Mouse (Mus musculus) stomach, embryonic 16.5 days (tissue): ENCODE measurements around the gene Irak4. TPM values are rescaled to one million over a fixed set of nuclear protein-coding genes. Genes with fewer than 3 reads are reported as not detected.
A peak's percentile ranks its signal among the peaks of the same experiment; 100 is the strongest.

ENCODE experiments used
- ATAC-seq: fragments of 200-750 bp; cut with Nextera tagmentation; 2 replicates; pipeline ENCODE4 v1.8.0; 2017; ENCODE audit warnings: moderate number of reproducible peaks, moderate TSS enrichment; ENCODE audit not compliant: insufficient read depth, low FRiP score
- H3K27ac ChIP-seq: fragments of 300-500 bp; sonication (generic); 2 replicates; pipeline ENCODE4 v1.5.1; 2014; ENCODE audit warnings: low read length
- H3K27me3 ChIP-seq: fragments of 300-500 bp; sonication (generic); 2 replicates; pipeline ENCODE4 v1.6.1; 2014; ENCODE audit warnings: low read length, control low read depth, mixed read lengths; ENCODE audit not compliant: control insufficient read depth, insufficient read depth
- H3K36me3 ChIP-seq: fragments of 300-500 bp; sonication (generic); 2 replicates; pipeline ENCODE4 v1.6.1; 2014; ENCODE audit warnings: low read length; ENCODE audit not compliant: control insufficient read depth, insufficient read depth
- H3K4me1 ChIP-seq: fragments of 300-500 bp; sonication (generic); 2 replicates; pipeline ENCODE4 v1.6.1; 2014; ENCODE audit warnings: low read length, control low read depth, mixed read lengths; ENCODE audit not compliant: control insufficient read depth, insufficient read depth
- H3K4me2 ChIP-seq: fragments of 300-500 bp; sonication (generic); 2 replicates; pipeline ENCODE4 v1.6.1; 2014; ENCODE audit warnings: low read depth, low read length, mixed read lengths
- H3K4me3 ChIP-seq: fragments of 300-500 bp; sonication (generic); replicated peaks from 2 replicates; pipeline ENCODE4 v1.5.1; 2014; ENCODE audit warnings: mild to moderate bottlenecking, low read length
- H3K9ac ChIP-seq: fragments of 300-500 bp; sonication (generic); 2 replicates; pipeline ENCODE4 v1.6.1; 2014; ENCODE audit warnings: low read length
- H3K9me3 ChIP-seq: fragments of 300-500 bp; sonication (generic); replicated peaks from 2 replicates; pipeline ENCODE4 v1.6.1; 2016; ENCODE audit warnings: low read length, control low read depth; ENCODE audit not compliant: control insufficient read depth
- WGBS: fragments of 180-500 bp; shearing (Covaris S2); extraction: QIAGEN DNeasy Blood & Tissue Kit; methylation state at CpG from one replicate; pipeline ENCODE4 v1.1.7; 2014; 5-methylcytosine and 5-hydroxymethylcytosine counted together
- polyA plus RNA-seq: library from polyadenylated mRNA; unstranded; fragments of >200 nt; fragmentation: Nextera tagmentation; extraction: Ambion mirVana; gene quantifications from 2 replicates; pipeline ENCODE4 v1.2.1, GENCODE M21; 2015

Gene Irak4
- 15.2 and 16.0 TPM in 2 replicates for polyA plus RNA-seq

GRCm38 (mm10) chr15:94543409-94544051 lies at the start of gene Irak4, which contains the start of gene Pus7l:
Gene Irak4, plus strand, starts transcription at chr15:94543643.
Gene Pus7l, minus strand, starts transcription at chr15:94543547.
- Histone ChIP-seq H3K9ac (peak within 1 kb of the TSS; percentile 79), H3K36me3 (no peaks in the 10 kb centered on the region), H3K4me3 (peak within 1 kb of the TSS; percentile 81), H3K27ac (peak within 1 kb of the TSS; percentile 80), H3K4me1 (peaks cover 5% of the 10 kb centered on the region), H3K4me2 (peak within 1 kb of the TSS; percentile 76), H3K27me3 (no peaks in the 10 kb centered on the region), H3K9me3 (no peaks in the 10 kb centered on the region)
- under 1% methylated on average over 45 of the region's 45 CpGs for WGBS
- ATAC-seq = peak; percentile 98

- no peak for ATAC-seq
- Histone ChIP-seq H3K4me3 (no peak overlapping the region), H3K27ac (no peak overlapping the region), H3K36me3 (no peaks in the 10 kb centered on the region), H3K4me1 (no peaks in the 10 kb centered on the region), H3K4me2 (no peak overlapping the region), H3K9ac (no peak overlapping the region), H3K9me3 (no peaks in the 10 kb centered on the region), H3K27me3 (no peaks in the 10 kb centered on the region)
- 88% methylated on average over 1 of the region's 1 CpGs for WGBS
Measured at GRCm38 (mm10) chr15:94494445-94494844, 49.0 kb upstream of the Irak4 start.

- Histone ChIP-seq H3K9ac (no peak overlapping the region), H3K4me1 (no peaks in the 10 kb centered on the region), H3K36me3 (no peaks in the 10 kb centered on the region), H3K9me3 (no peaks in the 10 kb centered on the region), H3K27me3 (no peaks in the 10 kb centered on the region), H3K27ac (no peak overlapping the region), H3K4me2 (no peak overlapping the region), H3K4me3 (no peak overlapping the region)
- WGBS = 72% methylated on average over 10 of the region's 10 CpGs
- no peak for ATAC-seq
Measured at GRCm38 (mm10) chr15:94495936-94496335, 47.5 kb upstream of the Irak4 start.

- WGBS = 69% methylated on average over 1 of the region's 1 CpGs
Measured at GRCm38 (mm10) chr15:94499260-94499659, 44.2 kb upstream of the Irak4 start.

GRCm38 (mm10) chr15:94503451-94504215 lies 39.8 kb upstream of the Irak4 start:
- no peak overlapping the region for H3K4me2 ChIP-seq
- H3K9me3 ChIP-seq = no peaks in the 10 kb centered on the region
- H3K36me3 ChIP-seq = no peaks in the 10 kb centered on the region
- H3K9ac ChIP-seq = no peak overlapping the region
- H3K4me1 ChIP-seq = no peaks in the 10 kb centered on the region
- no peak for ATAC-seq
- no peak overlapping the region for H3K4me3 ChIP-seq
- WGBS = 75% methylated on average over 12 of the region's 12 CpGs
- no peak overlapping the region for H3K27ac ChIP-seq
- H3K27me3 ChIP-seq = no peaks in the 10 kb centered on the region

More at GRCm38 (mm10) chr15:94499260-94499659, 44.2 kb upstream of the Irak4 start:
- ATAC-seq = no peak
- H3K27me3 ChIP-seq = no peaks in the 10 kb centered on the region
- no peak overlapping the region for H3K4me3 ChIP-seq
- no peak overlapping the region for H3K27ac ChIP-seq
- H3K9ac ChIP-seq = no peak overlapping the region
- H3K36me3 ChIP-seq = no peaks in the 10 kb centered on the region
- no peaks in the 10 kb centered on the region for H3K4me1 ChIP-seq
- H3K9me3 ChIP-seq = no peaks in the 10 kb centered on the region
- H3K4me2 ChIP-seq = no peak overlapping the region

GRCm38 (mm10) chr15:94517913-94518491 lies 25.4 kb upstream of the Irak4 start:
- Histone ChIP-seq H3K4me2 (no peak overlapping the region), H3K9me3 (no peaks in the 10 kb centered on the region; the same call in 1 of the 2 replicates), H3K4me3 (no peak overlapping the region), H3K27me3 (no peaks in the 10 kb centered on the region), H3K36me3 (no peaks in the 10 kb centered on the region), H3K27ac (no peak overlapping the region), H3K9ac (no peak overlapping the region), H3K4me1 (no peaks in the 10 kb centered on the region)
- WGBS = 61% methylated on average over 16 of the region's 16 CpGs
- no peak for ATAC-seq

- ATAC-seq = peak; percentile 47; the same call in 1 of the 2 replicates
- no peaks in the 10 kb centered on the region; the same call in 1 of the 2 replicates for H3K9me3 ChIP-seq
- H3K27me3 ChIP-seq = no peaks in the 10 kb centered on the region
- no peak overlapping the region for H3K9ac ChIP-seq
- H3K36me3 ChIP-seq = no peaks in the 10 kb centered on the region
- no peak overlapping the region for H3K27ac ChIP-seq
- H3K4me3 ChIP-seq = no peak overlapping the region
- H3K4me1 ChIP-seq = no peaks in the 10 kb centered on the region
- 36% methylated on average over 9 of the region's 9 CpGs for WGBS
- no peak overlapping the region for H3K4me2 ChIP-seq
Measured at GRCm38 (mm10) chr15:94520205-94520900, 23.1 kb upstream of the Irak4 start.

GRCm38 (mm10) chr15:94520959-94521358 lies 22.5 kb upstream of the Irak4 start:
- Histone ChIP-seq H3K27ac (no peak overlapping the region), H3K27me3 (no peaks in the 10 kb centered on the region), H3K4me2 (no peak overlapping the region), H3K4me1 (no peaks in the 10 kb centered on the region), H3K36me3 (no peaks in the 10 kb centered on the region), H3K4me3 (no peak overlapping the region), H3K9ac (no peak overlapping the region), H3K9me3 (no peaks in the 10 kb centered on the region; the same call in 1 of the 2 replicates)
- ATAC-seq = no peak
- WGBS = 76% methylated on average over 5 of the region's 5 CpGs
